Comparison of ENCODE assay signal across 38 mouse cellular contexts in the genomic region with DNA sequence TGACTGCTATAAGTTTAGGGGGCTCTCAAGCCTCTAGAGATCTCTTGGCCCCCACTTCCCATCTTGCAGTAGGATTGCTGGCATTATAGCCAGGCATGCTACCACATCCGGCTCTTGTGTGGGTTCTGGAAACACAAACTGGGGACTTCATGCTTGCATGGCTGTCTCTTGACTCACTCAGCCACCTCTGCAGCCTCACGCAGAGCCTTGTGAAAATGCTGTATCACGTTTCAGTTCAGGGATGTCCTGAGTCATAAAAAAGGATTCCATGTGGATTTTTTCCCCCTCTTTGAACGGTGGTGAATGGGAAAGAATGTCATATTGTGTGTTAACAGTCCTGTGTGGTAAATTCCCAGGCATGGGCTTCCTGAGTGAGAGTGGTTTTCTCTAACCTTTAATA. TPM values are rescaled to one million over a fixed set of nuclear protein-coding genes. Genes with fewer than 3 reads are reported as not detected.
DNase-seq lines count a peak whose midpoint lies in the region; TF ChIP-seq lines count a peak whose summit lies in the region.
"Had no signal": no experiment of that assay in that cellular context is flagged by ENCODE, and none has a peak within 500 bp of the region (broad histone marks: within the 10 kb centered on the region; RNA-seq: fewer than 3 reads in every experiment).

No protein-coding gene starts in this region.

- TF ChIP-seq POLR2A in embryonic fibroblast, embryonic 13.5 days (IDR thresholded peaks at IDR 0.05; ENCODE audit: low read depth, low read length) = no peak

- H3K27ac ChIP-seq in embryonic fibroblast, embryonic 13.5 days (ENCODE audit: insufficient read depth, low read length) = peak overlapping the region; percentile 86
- H3K27ac ChIP-seq: gastrocnemius, adult 2 months; hindbrain, embryonic 10.5 days; hindbrain, embryonic 14.5 days; hindbrain, postnatal 0 days had no signal

- no peak for TF ChIP-seq CTCF in embryonic fibroblast, embryonic 13.5 days (IDR thresholded peaks at IDR 0.05; ENCODE audit: borderline replicate concordance, insufficient read depth, low read length)

- H3K4me1 ChIP-seq in embryonic fibroblast, embryonic 13.5 days (ENCODE audit: control insufficient read depth, insufficient read depth, low read length) = peaks cover 5% of the 10 kb centered on the region; the same call in 1 of the 2 replicates

- no peak overlapping the region for H3K4me3 ChIP-seq in embryonic fibroblast, embryonic 13.5 days (ENCODE audit: insufficient read depth, low read length)
- H3K4me3 ChIP-seq: gastrocnemius, adult 2 months; hindbrain, embryonic 10.5 days had no signal

- peak; percentile 71 for DNase-seq in heart, adult 11 months
- no peak for DNase-seq in heart, postnatal 10 days
- DNase-seq in 3T3-L1 (ENCODE audit: low read depth, low spot score) (peak; percentile 50), NIH3T3 (ENCODE audit: low read depth) (peak; percentile 58)
- no peak for DNase-seq in gastrocnemius, adult 8-10 months (ENCODE audit: low spot score in 2 of 2)
- no peak for DNase-seq in spleen, postnatal 4 days (ENCODE audit: low spot score in 2 of 2)
- no peak for DNase-seq in gastrocnemius, postnatal 25 days
- DNase-seq: adrenal gland, postnatal 10 days; adrenal gland, postnatal 36 days; cerebellum, adult 11 months; cerebellum, adult 2 months; cerebellum, adult 9-11 months; cerebellum, postnatal 25 days; forebrain, postnatal 0 days; gastrocnemius, adult 2 months; gastrocnemius, postnatal 36 days; heart, postnatal 36 days; kidney, adult 18-20 months had no signal

- intact Hi-C loops in heart, postnatal 10 days (cut with DNase I) = no loop called here

RNA-seq across cellular contexts. Expression of gene Serpina16, which starts 7.8 kb away (rescaled TPM):
- not detected for total RNA-seq in heart, postnatal 10 days (2021)
- not detected in 2 replicates for polyA plus RNA-seq in embryonic fibroblast, embryonic 13.5 days (2011; ENCODE audit: insufficient read length, low read depth, missing spikeins)
- not detected for total RNA-seq in gastrocnemius, adult 8-10 months (2022)
- total RNA-seq in gastrocnemius, postnatal 25 days (2021) = not detected
- total RNA-seq: adrenal gland, adult 18-20 months; adrenal gland, postnatal 10 days; adrenal gland, postnatal 36 days; CH12.LX; common myeloid progenitor, adult 5-6 weeks; forebrain, postnatal 0 days; G1E; gastrocnemius, adult 2 months; gastrocnemius, postnatal 36 days; granulocyte monocyte progenitor cell, adult 5-6 weeks; heart, adult 8-10 months; heart, postnatal 36 days; hindbrain, postnatal 0 days had no signal
- polyA plus RNA-seq: cerebellum, adult 2 months; embryonic facial prominence, embryonic 11.5 days; embryonic facial prominence, embryonic 14.5 days; forebrain, embryonic 11.5 days; forebrain, embryonic 14.5 days; forebrain, postnatal 0 days; frontal cortex, adult 2 months; G1E; heart, embryonic 11.5 days; heart, embryonic 14.5 days; heart, postnatal 0 days; hindbrain, embryonic 10.5 days; hindbrain, embryonic 14.5 days; hindbrain, postnatal 0 days; inflammation-experienced regulatory T-cells, adult 6 months had no signal

RNA-seq across cellular contexts. Expression of gene Serpina1f, which starts 11.6 kb away (rescaled TPM):
- total RNA-seq in heart, postnatal 10 days (2021) = not detected
- not detected in 2 replicates for polyA plus RNA-seq in embryonic fibroblast, embryonic 13.5 days (2011; ENCODE audit: insufficient read length, low read depth, missing spikeins)
- total RNA-seq in gastrocnemius, adult 8-10 months (2022) = not detected
- total RNA-seq in gastrocnemius, postnatal 25 days (2021) = not detected
- total RNA-seq: adrenal gland, adult 18-20 months; adrenal gland, postnatal 10 days; adrenal gland, postnatal 36 days; CH12.LX; common myeloid progenitor, adult 5-6 weeks; forebrain, postnatal 0 days; gastrocnemius, adult 2 months; gastrocnemius, postnatal 36 days; granulocyte monocyte progenitor cell, adult 5-6 weeks; heart, adult 8-10 months; heart, postnatal 36 days; hindbrain, postnatal 0 days had no signal
- polyA plus RNA-seq: cerebellum, adult 2 months; embryonic facial prominence, embryonic 11.5 days; embryonic facial prominence, embryonic 14.5 days; forebrain, embryonic 11.5 days; forebrain, embryonic 14.5 days; forebrain, postnatal 0 days; frontal cortex, adult 2 months; G1E; heart, embryonic 11.5 days; heart, embryonic 14.5 days; heart, postnatal 0 days; hindbrain, embryonic 10.5 days; hindbrain, embryonic 14.5 days; hindbrain, postnatal 0 days; inflammation-experienced regulatory T-cells, adult 6 months; intestine, embryonic 16.5 days had no signal

RNA-seq across cellular contexts. Expression of gene Serpina6, which starts 26.8 kb away (rescaled TPM):
- total RNA-seq in heart, postnatal 10 days (2021) = not detected
- polyA plus RNA-seq in embryonic fibroblast, embryonic 13.5 days (2011; ENCODE audit: insufficient read length, low read depth, missing spikeins) = 0.54 TPM in 1 of 2 replicates, not detected in the other
- total RNA-seq in gastrocnemius, adult 8-10 months (2022) = not detected
- not detected for total RNA-seq in gastrocnemius, postnatal 25 days (2021)
- total RNA-seq: CH12.LX; common myeloid progenitor, adult 5-6 weeks; forebrain, postnatal 0 days; G1E; gastrocnemius, adult 2 months; gastrocnemius, postnatal 36 days; granulocyte monocyte progenitor cell, adult 5-6 weeks; heart, adult 8-10 months; heart, postnatal 36 days; hindbrain, postnatal 0 days had no signal
- polyA plus RNA-seq: cerebellum, adult 2 months; forebrain, embryonic 11.5 days; forebrain, embryonic 14.5 days; forebrain, postnatal 0 days; frontal cortex, adult 2 months; G1E; heart, postnatal 0 days; hindbrain, embryonic 10.5 days; hindbrain, embryonic 14.5 days; hindbrain, postnatal 0 days; inflammation-experienced regulatory T-cells, adult 6 months had no signal

RNA-seq across cellular contexts. Expression of gene Serpina10, which starts 52.5 kb away (rescaled TPM):
- not detected for total RNA-seq in heart, postnatal 10 days (2021)
- polyA plus RNA-seq in embryonic fibroblast, embryonic 13.5 days (2011; ENCODE audit: insufficient read length, low read depth, missing spikeins) = not detected in 2 replicates
- not detected for total RNA-seq in gastrocnemius, adult 8-10 months (2022)
- not detected for total RNA-seq in gastrocnemius, postnatal 25 days (2021)
- total RNA-seq: adrenal gland, adult 18-20 months; CH12.LX; common myeloid progenitor, adult 5-6 weeks; forebrain, postnatal 0 days; gastrocnemius, adult 2 months; gastrocnemius, postnatal 36 days; granulocyte monocyte progenitor cell, adult 5-6 weeks; heart, adult 8-10 months; heart, postnatal 36 days; hindbrain, postnatal 0 days had no signal
- polyA plus RNA-seq: cerebellum, adult 2 months; embryonic facial prominence, embryonic 14.5 days; forebrain, embryonic 11.5 days; G1E; heart, embryonic 14.5 days; heart, postnatal 0 days; hindbrain, embryonic 10.5 days; inflammation-experienced regulatory T-cells, adult 6 months had no signal

Comparison
In these comparisons a context has a peak if more than half of its experiments do, and no peak if none do; other contexts are left out.
1. DNase-seq: peak in heart, adult 11 months (single experiment), 3T3-L1 (single experiment) and NIH3T3 (single experiment); none in heart, postnatal 10 days (0 of 2), gastrocnemius, adult 8-10 months (0 of 2), spleen, postnatal 4 days (0 of 2) and gastrocnemius, postnatal 25 days (single experiment).